Mouse (Mus musculus): ENCODE data around the gene Dnajb2. TPM values are rescaled to one million over a fixed set of nuclear protein-coding genes. Genes with fewer than 3 reads are reported as not detected.
"Not testable (repeated sequence)": the region's sequence is repeated elsewhere in the genome, so short reads cannot be mapped to it uniquely, and the experiment has no call there.

The Dnajb2 gene
- polyA plus RNA-seq, 1 experiment: 6.7 TPM

DNA sequence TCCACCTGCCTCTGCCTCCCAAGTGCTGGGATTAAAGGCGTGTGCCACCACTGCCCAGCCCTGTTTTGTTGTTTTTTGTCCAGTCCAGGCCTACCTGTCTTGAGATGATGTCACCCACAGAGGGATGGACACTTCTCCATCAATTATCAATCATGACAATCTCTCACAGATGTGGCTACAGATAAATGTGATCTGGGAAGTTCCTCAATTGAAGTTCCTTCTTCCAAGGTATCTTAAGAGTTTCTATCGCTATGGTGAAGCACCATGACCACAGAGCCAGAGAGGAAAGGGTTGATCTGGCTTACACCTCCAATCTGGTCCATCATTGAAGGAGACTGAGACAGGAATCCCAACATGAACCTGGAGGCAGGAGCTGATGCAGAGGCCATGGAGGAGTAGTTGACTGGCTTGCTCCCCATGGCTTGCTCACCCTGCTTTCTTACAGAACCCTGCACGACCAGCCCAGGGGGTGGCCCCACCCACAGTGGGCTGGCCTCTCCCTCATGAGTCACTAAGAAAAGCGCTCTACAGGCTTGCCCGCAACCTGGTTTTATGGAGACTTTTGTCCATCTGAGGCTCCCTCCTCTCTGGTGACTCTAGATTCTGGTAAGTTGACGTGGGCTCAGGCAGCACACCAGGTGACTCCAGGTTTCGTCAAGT lies 5.7 kb upstream of the Dnajb2 start:
- H3K4me3 ChIP-seq (ENCODE audit: insufficient read depth, low read length): no peak overlapping the region
- no peak overlapping the region for H3K27ac ChIP-seq (ENCODE audit: insufficient read depth, low read depth, low read length)
- TF ChIP-seq POLR2A (IDR thresholded peaks at IDR 0.05; ENCODE audit: borderline replicate concordance, low read depth, low read length) (no peak), CTCF (IDR thresholded peaks at IDR 0.05; ENCODE audit: low read depth, low read length) (no peak)
- peaks cover 9% of the 10 kb centered on the region; the same call in 1 of the 2 replicates for H3K4me1 ChIP-seq (ENCODE audit: control insufficient read depth, insufficient read depth, low read length)

DNA sequence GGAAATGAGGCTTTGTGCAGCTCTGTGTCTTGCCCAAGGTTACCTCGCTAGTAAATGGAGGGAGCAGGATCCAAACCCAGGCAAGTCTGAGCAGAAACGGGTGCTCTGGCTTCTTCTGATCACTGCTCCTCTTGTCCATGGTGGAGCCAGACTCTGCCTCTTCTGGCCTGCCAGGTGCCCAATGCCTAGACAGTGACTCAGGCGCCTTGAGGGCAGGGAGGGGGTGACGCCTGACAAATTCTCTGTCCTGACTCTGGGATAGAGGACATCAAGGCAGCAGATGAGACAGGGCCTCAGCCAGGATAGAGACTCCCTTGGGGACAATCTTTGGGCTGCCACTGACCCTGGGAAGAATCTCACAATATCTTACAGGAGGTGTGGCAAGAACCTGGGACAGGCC lies 5.0 kb upstream of the Dnajb2 start:
- peaks cover 13% of the 10 kb centered on the region for H3K4me1 ChIP-seq (ENCODE audit: control insufficient read depth, insufficient read depth, low read length)
- no peak overlapping the region for H3K27ac ChIP-seq (ENCODE audit: insufficient read depth, low read depth, low read length)
- TF ChIP-seq CTCF (IDR thresholded peaks at IDR 0.05; ENCODE audit: low read depth, low read length) (no peak), POLR2A (IDR thresholded peaks at IDR 0.05; ENCODE audit: borderline replicate concordance, low read depth, low read length) (no peak)
- no peak overlapping the region for H3K4me3 ChIP-seq (ENCODE audit: insufficient read depth, low read length)

DNA sequence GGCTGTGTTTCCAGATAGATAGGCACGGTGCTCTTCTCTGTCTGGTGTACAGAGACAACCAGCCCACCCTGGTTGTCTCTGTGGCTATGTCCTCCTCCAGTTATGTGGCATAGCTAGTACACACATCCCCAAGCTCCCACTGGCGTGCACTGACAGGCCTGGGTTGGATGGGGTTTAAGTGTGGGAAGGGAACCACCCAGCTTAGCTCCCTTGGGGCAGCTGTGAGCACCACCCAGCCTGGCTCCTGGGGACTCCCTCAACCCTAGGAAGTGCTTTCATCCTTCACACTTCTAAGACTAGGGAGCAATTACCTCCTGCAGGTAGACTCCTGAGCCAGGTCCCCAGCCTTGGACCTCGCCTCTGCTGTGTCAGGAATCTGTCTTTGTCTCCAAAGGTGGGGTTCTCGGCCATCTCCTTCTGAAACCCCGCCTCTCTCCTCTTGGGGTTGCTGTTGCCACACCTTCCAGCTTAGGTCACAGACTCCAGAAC lies 4.5 kb upstream of the Dnajb2 start, which contains the start of gene A630095N17Rik:
A630095N17Rik (minus strand) TSS at position 439 of the 489 bp plus-strand sequence.
- TF ChIP-seq POLR2A (IDR thresholded peaks at IDR 0.05; ENCODE audit: borderline replicate concordance, low read depth, low read length): no peak
- TF ChIP-seq CTCF (IDR thresholded peaks at IDR 0.05; ENCODE audit: low read depth, low read length): no peak
- H3K4me1 ChIP-seq (ENCODE audit: control insufficient read depth, insufficient read depth, low read length): peaks cover 13% of the 10 kb centered on the region
- H3K27ac ChIP-seq (ENCODE audit: insufficient read depth, low read depth, low read length): no peak within 1 kb of the TSS
- H3K4me3 ChIP-seq (ENCODE audit: insufficient read depth, low read length): no peak within 1 kb of the TSS

DNA sequence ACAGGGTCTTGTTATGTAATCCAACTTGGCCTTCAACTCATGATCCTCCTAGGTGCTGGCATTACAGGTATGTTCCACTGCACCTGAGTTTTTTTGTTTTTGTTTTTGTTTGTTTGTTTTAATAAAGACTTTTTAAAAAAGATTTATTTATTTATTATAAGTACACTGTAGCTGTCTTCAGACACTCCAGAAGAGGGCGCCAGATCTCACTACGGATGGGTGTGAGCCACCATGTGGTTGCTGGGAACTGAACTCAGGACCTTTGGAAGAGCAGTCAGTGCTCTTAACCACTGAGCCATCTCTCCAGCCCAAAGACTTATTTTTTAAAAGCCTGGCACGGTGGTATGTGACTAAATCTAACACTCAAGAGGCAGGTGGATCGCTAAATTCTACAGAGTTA lies 3.7 kb upstream of the Dnajb2 start:
- not testable (repeated sequence) for H3K4me3 ChIP-seq (ENCODE audit: insufficient read depth, low read length); H3K27ac ChIP-seq (ENCODE audit: insufficient read depth, low read depth, low read length)
- H3K4me1 ChIP-seq (ENCODE audit: control insufficient read depth, insufficient read depth, low read length): peaks cover 18% of the 10 kb centered on the region

GRCm38 (mm10) chr1:75234606-75235005 lies 1.6 kb upstream of the Dnajb2 start:
- TF ChIP-seq CTCF (IDR thresholded peaks at IDR 0.05; ENCODE audit: low read depth, low read length) (peak; percentile 7; the same call in 1 of the 2 replicates), POLR2A (IDR thresholded peaks at IDR 0.05; ENCODE audit: borderline replicate concordance, low read depth, low read length) (no peak)
- Histone ChIP-seq H3K4me3 (ENCODE audit: insufficient read depth, low read length) (no peak overlapping the region), H3K27ac (ENCODE audit: insufficient read depth, low read depth, low read length) (no peak overlapping the region), H3K4me1 (ENCODE audit: control insufficient read depth, insufficient read depth, low read length) (peaks cover 19% of the 10 kb centered on the region)

- H3K4me1 ChIP-seq (ENCODE audit: control insufficient read depth, insufficient read depth, low read length): peaks cover 18% of the 10 kb centered on the region
- no peak overlapping the region for H3K4me3 ChIP-seq (ENCODE audit: insufficient read depth, low read length)
- TF ChIP-seq CTCF (IDR thresholded peaks at IDR 0.05; ENCODE audit: low read depth, low read length) (no peak), POLR2A (IDR thresholded peaks at IDR 0.05; ENCODE audit: borderline replicate concordance, low read depth, low read length) (no peak)
- no peak overlapping the region for H3K27ac ChIP-seq (ENCODE audit: insufficient read depth, low read depth, low read length)
Measured at GRCm38 (mm10) chr1:75239591-75239990, 3.4 kb downstream of the Dnajb2 start.

DNA sequence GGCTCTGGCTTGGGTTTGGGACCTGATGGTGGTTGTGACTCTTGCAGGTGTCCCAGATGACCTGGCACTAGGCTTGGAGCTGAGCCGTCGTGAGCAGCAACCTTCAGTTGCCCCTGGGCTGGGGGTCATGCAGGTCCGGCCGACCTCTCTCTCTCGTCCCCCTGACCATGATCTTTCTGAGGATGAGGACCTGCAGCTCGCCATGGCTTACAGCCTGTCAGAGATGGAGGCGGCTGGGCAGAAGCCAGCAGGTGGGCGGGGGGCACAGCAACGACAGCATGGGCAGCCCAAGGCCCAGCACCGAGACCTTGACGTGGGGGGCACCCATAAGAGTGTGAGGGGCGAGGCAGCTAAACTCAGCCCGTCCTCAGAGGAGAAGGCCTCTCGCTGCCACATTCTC lies 7.2 kb downstream of the Dnajb2 start:
- Histone ChIP-seq H3K27ac (ENCODE audit: insufficient read depth, low read depth, low read length) (no peak overlapping the region), H3K4me1 (ENCODE audit: control insufficient read depth, insufficient read depth, low read length) (peaks cover 12% of the 10 kb centered on the region), H3K4me3 (ENCODE audit: insufficient read depth, low read length) (no peak overlapping the region)
- TF ChIP-seq POLR2A (IDR thresholded peaks at IDR 0.05; ENCODE audit: borderline replicate concordance, low read depth, low read length) (no peak), CTCF (IDR thresholded peaks at IDR 0.05; ENCODE audit: low read depth, low read length) (no peak)

DNA sequence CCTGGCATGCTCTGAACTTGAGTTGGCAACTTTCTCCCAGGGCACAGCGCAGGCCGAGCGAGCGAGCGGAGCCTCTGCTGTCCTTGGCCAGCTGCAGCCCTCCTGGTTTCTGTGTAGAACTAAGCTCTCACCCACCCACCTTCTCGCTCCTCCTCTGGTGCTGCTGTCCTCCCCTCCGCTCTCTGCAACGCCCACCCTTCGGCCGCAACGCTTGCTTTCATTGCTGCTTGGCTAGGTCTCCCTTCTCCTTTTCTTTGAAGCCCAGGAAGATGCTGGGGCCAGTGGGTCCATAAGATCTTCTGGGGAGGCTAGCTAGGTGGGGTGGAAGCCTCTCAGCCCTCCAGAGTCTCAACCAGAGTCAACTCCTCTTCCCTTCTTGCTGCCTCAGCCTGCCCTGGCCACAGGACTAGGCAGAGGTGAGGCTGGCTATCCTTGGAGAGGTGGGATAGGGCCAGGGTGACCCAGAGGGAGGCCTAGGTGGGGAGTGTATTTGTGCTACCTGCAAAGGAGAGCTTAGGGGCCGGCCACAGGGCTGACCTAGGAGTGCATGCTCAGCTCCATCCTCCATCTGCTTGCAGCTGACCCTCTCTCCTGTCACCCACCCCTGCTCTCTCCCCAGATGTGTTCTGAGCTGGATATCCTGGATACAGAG lies 8.1 kb downstream of the Dnajb2 start:
- H3K27ac ChIP-seq (ENCODE audit: insufficient read depth, low read depth, low read length): no peak overlapping the region
- peaks cover 18% of the 10 kb centered on the region for H3K4me1 ChIP-seq (ENCODE audit: control insufficient read depth, insufficient read depth, low read length)
- no peak overlapping the region for H3K4me3 ChIP-seq (ENCODE audit: insufficient read depth, low read length)
- TF ChIP-seq CTCF (IDR thresholded peaks at IDR 0.05; ENCODE audit: low read depth, low read length) (no peak), POLR2A (IDR thresholded peaks at IDR 0.05; ENCODE audit: borderline replicate concordance, low read depth, low read length) (no peak)

DNA sequence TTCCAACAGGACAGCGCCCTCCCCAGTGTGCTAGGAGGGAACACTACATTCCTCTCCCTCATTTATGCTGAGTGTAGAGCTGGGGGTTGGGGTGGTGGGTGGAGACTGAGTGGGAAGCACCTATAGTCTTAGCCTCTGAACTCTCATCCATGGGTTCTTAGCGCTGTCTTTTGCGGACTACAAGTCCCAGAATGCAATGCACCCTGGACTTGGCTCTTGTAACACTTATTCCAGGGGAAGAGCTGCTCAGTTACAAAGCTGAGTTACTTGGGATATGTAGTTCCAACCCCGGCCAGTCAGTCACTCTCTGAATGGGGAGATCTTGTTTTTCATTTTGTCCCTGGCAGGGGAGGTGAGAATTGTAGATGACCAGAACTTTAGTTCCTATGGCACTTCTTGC lies 8.6 kb downstream of the Dnajb2 start:
- TF ChIP-seq CTCF (IDR thresholded peaks at IDR 0.05; ENCODE audit: low read depth, low read length): no peak
- no peak for TF ChIP-seq POLR2A (IDR thresholded peaks at IDR 0.05; ENCODE audit: borderline replicate concordance, low read depth, low read length)
- no peak overlapping the region for H3K4me3 ChIP-seq (ENCODE audit: insufficient read depth, low read length)
- peaks cover 18% of the 10 kb centered on the region for H3K4me1 ChIP-seq (ENCODE audit: control insufficient read depth, insufficient read depth, low read length)
- no peak overlapping the region for H3K27ac ChIP-seq (ENCODE audit: insufficient read depth, low read depth, low read length)

Measured in bone marrow macrophage, adult 2 months (primary cell).